ENCODE assay signal across 16 mouse cellular contexts in the genomic region with DNA sequence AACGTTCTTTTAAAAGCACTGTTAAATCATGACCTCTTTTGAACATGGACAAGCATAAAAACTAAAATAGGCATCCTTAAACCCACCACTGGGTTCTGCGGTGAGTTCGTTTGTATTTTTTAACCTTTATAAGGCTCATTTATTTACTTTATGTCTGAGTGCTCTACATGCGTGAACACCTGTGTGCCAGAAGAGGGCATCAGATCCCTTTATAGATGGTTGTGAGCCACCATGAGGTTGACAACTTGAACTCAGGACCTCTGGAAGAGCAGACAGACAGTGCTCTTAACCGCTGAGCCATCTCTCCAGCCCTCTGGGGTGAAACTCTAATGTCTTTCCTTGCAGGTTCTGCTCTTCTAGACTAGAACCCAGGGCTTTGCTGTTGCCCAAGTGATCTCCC. TPM values are rescaled to one million over a fixed set of nuclear protein-coding genes. Genes with fewer than 3 reads are reported as not detected.
DNase-seq lines count a peak whose midpoint lies in the region; ATAC-seq and TF ChIP-seq lines count a peak whose summit lies in the region.
"Had no signal": no experiment of that assay in that cellular context is flagged by ENCODE, and none has a peak within 500 bp of the region (broad histone marks: within the 10 kb centered on the region; RNA-seq: fewer than 3 reads in every experiment).

No protein-coding gene starts in this region.

- no peak overlapping the region for H3K9ac ChIP-seq in hindbrain, postnatal 0 days (replicated peaks; ENCODE audit: low read length)
- no peak overlapping the region for H3K9ac ChIP-seq in hindbrain, embryonic 12.5 days
- no peak overlapping the region for H3K9ac ChIP-seq in midbrain, postnatal 0 days (replicated peaks; ENCODE audit: low read length, poor library complexity, severe bottlenecking)
- H3K9ac ChIP-seq in midbrain, embryonic 11.5 days (ENCODE audit: low read length) = no peak overlapping the region
- H3K9ac ChIP-seq in kidney, embryonic 15.5 days = no peak overlapping the region
- H3K9ac ChIP-seq: embryonic facial prominence, embryonic 15.5 days had no signal

- 80% methylated on average over 5 of the region's 5 CpGs for WGBS in heart, embryonic 10.5 days
- 86% methylated on average over 5 of the region's 5 CpGs for WGBS in hindbrain, postnatal 0 days
- 87% methylated on average over 5 of the region's 5 CpGs for WGBS in hindbrain, embryonic 12.5 days
- WGBS in midbrain, postnatal 0 days = 89% methylated on average over 5 of the region's 5 CpGs
- 92% methylated on average over 5 of the region's 5 CpGs for WGBS in midbrain, embryonic 11.5 days
- WGBS in kidney, embryonic 15.5 days = 74% methylated on average over 5 of the region's 5 CpGs

- peaks cover 31% of the 10 kb centered on the region for H3K4me1 ChIP-seq in heart, embryonic 10.5 days
- 0 out of 2 replicates have a peak, but pooled peaks cover 6% of the 10 kb centered on the region for H3K4me1 ChIP-seq in hindbrain, postnatal 0 days (ENCODE audit: insufficient read depth, low read length)
- H3K4me1 ChIP-seq in hindbrain, embryonic 12.5 days = peaks cover 26% of the 10 kb centered on the region
- H3K4me1 ChIP-seq in midbrain, postnatal 0 days (ENCODE audit: insufficient read depth, low read length) = no peaks in the 10 kb centered on the region
- H3K4me1 ChIP-seq in midbrain, embryonic 11.5 days (ENCODE audit: control insufficient read depth, insufficient read depth, low read length) = peaks cover 8% of the 10 kb centered on the region; the same call in 1 of the 2 replicates
- peaks cover 28% of the 10 kb centered on the region for H3K4me1 ChIP-seq in kidney, embryonic 15.5 days

- TF ChIP-seq CTCF in hindbrain, postnatal 0 days (IDR thresholded peaks at IDR 0.05; ENCODE audit: low read depth) = peak; percentile 23; the same call in 1 of the 2 replicates
- peak; percentile 27; the same call in 1 of the 2 replicates for TF ChIP-seq CTCF in midbrain, postnatal 0 days (IDR thresholded peaks at IDR 0.05)

- intact Hi-C loops in heart, postnatal 36 days (cut with DNase I) = no loop called here

- no peak overlapping the region for H3K4me3 ChIP-seq in heart, embryonic 10.5 days
- no peak overlapping the region for H3K4me3 ChIP-seq in hindbrain, postnatal 0 days (ENCODE audit: low read length)
- H3K4me3 ChIP-seq in hindbrain, embryonic 12.5 days = no peak overlapping the region
- no peak overlapping the region for H3K4me3 ChIP-seq in midbrain, postnatal 0 days (ENCODE audit: low read depth, low read length)
- H3K4me3 ChIP-seq in midbrain, embryonic 11.5 days (ENCODE audit: low read depth, low read length) = no peak overlapping the region
- H3K4me3 ChIP-seq in kidney, embryonic 15.5 days (replicated peaks) = no peak overlapping the region
- H3K4me3 ChIP-seq: embryonic facial prominence, embryonic 15.5 days; forebrain, embryonic 13.5 days; limb, embryonic 13.5 days had no signal

- no peaks in the 10 kb centered on the region for H3K36me3 ChIP-seq in heart, embryonic 10.5 days
- H3K36me3 ChIP-seq in hindbrain, postnatal 0 days (ENCODE audit: insufficient read depth, low read length) = no peaks in the 10 kb centered on the region
- no peaks in the 10 kb centered on the region for H3K36me3 ChIP-seq in hindbrain, embryonic 12.5 days
- no peaks in the 10 kb centered on the region for H3K36me3 ChIP-seq in midbrain, postnatal 0 days (ENCODE audit: insufficient read depth, low read length)
- no peaks in the 10 kb centered on the region for H3K36me3 ChIP-seq in midbrain, embryonic 11.5 days (ENCODE audit: control insufficient read depth, insufficient read depth, low read length)
- H3K36me3 ChIP-seq in kidney, embryonic 15.5 days = no peaks in the 10 kb centered on the region
- H3K36me3 ChIP-seq: embryonic facial prominence, embryonic 15.5 days; limb, embryonic 13.5 days had no signal

- peak overlapping the region; percentile 84; the same call in 1 of the 2 replicates for H3K27ac ChIP-seq in heart, embryonic 10.5 days
- H3K27ac ChIP-seq in hindbrain, postnatal 0 days = no peak overlapping the region
- H3K27ac ChIP-seq in hindbrain, embryonic 12.5 days = no peak overlapping the region
- no peak overlapping the region for H3K27ac ChIP-seq in midbrain, postnatal 0 days (ENCODE audit: low read depth, low read length)
- no peak overlapping the region for H3K27ac ChIP-seq in midbrain, embryonic 11.5 days (ENCODE audit: low read depth, low read length)
- H3K27ac ChIP-seq in kidney, embryonic 15.5 days = no peak overlapping the region
- H3K27ac ChIP-seq: embryonic facial prominence, embryonic 15.5 days; forebrain, embryonic 13.5 days; limb, embryonic 13.5 days had no signal

- ATAC-seq in hindbrain, postnatal 0 days = no peak
- no peak for ATAC-seq in hindbrain, embryonic 12.5 days (ENCODE audit: low FRiP score)
- no peak for ATAC-seq in midbrain, postnatal 0 days (ENCODE audit: low FRiP score)
- no peak for ATAC-seq in midbrain, embryonic 11.5 days (ENCODE audit: low FRiP score)
- ATAC-seq in kidney, embryonic 15.5 days (replicated peaks; ENCODE audit: low FRiP score) = no peak
- ATAC-seq: forebrain, embryonic 13.5 days; intestine, embryonic 16.5 days; midbrain, embryonic 16.5 days had no signal

- H3K9me3 ChIP-seq in heart, embryonic 10.5 days = no peaks in the 10 kb centered on the region
- H3K9me3 ChIP-seq in hindbrain, postnatal 0 days (ENCODE audit: low read length) = no peaks in the 10 kb centered on the region
- no peaks in the 10 kb centered on the region for H3K9me3 ChIP-seq in hindbrain, embryonic 12.5 days (replicated peaks)
- H3K9me3 ChIP-seq in midbrain, postnatal 0 days (ENCODE audit: low read length) = no peaks in the 10 kb centered on the region
- H3K9me3 ChIP-seq in midbrain, embryonic 11.5 days (ENCODE audit: control insufficient read depth, low read length) = no peaks in the 10 kb centered on the region
- no peaks in the 10 kb centered on the region for H3K9me3 ChIP-seq in kidney, embryonic 15.5 days (replicated peaks)
- H3K9me3 ChIP-seq: embryonic facial prominence, embryonic 15.5 days; forebrain, embryonic 13.5 days; limb, embryonic 13.5 days had no signal

- H3K27me3 ChIP-seq in heart, embryonic 10.5 days (ENCODE audit: insufficient read depth, poor library complexity, severe bottlenecking) = peaks cover 4% of the 10 kb centered on the region; the same call in 1 of the 2 replicates
- H3K27me3 ChIP-seq in hindbrain, postnatal 0 days (ENCODE audit: insufficient read depth, low read length) = no peaks in the 10 kb centered on the region
- H3K27me3 ChIP-seq in hindbrain, embryonic 12.5 days = peaks cover 3% of the 10 kb centered on the region
- no peaks in the 10 kb centered on the region for H3K27me3 ChIP-seq in midbrain, postnatal 0 days (ENCODE audit: insufficient read depth, low read length)
- no peaks in the 10 kb centered on the region for H3K27me3 ChIP-seq in midbrain, embryonic 11.5 days (ENCODE audit: control insufficient read depth, insufficient read depth, low read length)
- no peaks in the 10 kb centered on the region for H3K27me3 ChIP-seq in kidney, embryonic 15.5 days
- H3K27me3 ChIP-seq: embryonic facial prominence, embryonic 15.5 days; forebrain, embryonic 13.5 days; limb, embryonic 13.5 days had no signal

- no peak for DNase-seq in heart, embryonic 10.5 days (ENCODE audit: low spot score)
- DNase-seq in heart, postnatal 36 days = no peak
- no peak for DNase-seq in hindbrain, postnatal 0 days (ENCODE audit: low spot score)
- DNase-seq in midbrain, postnatal 0 days (ENCODE audit: low spot score) = no peak
- no peak for DNase-seq in midbrain, embryonic 11.5 days (ENCODE audit: low spot score, missing footprints)
- DNase-seq in layer of hippocampus, adult 8-10 months (ENCODE audit: low spot score in 2 of 2) = no peak
- DNase-seq: adrenal gland, postnatal 10 days; cerebellum, adult 9-10 months; kidney, postnatal 4 days had no signal

- no peak overlapping the region for H3K4me2 ChIP-seq in hindbrain, postnatal 0 days (ENCODE audit: low read depth, low read length)
- H3K4me2 ChIP-seq in hindbrain, embryonic 12.5 days (replicated peaks) = no peak overlapping the region
- no peak overlapping the region for H3K4me2 ChIP-seq in midbrain, postnatal 0 days (ENCODE audit: low read depth, low read length, poor library complexity, severe bottlenecking)
- H3K4me2 ChIP-seq in midbrain, embryonic 11.5 days = no peak overlapping the region
- H3K4me2 ChIP-seq in kidney, embryonic 15.5 days = no peak overlapping the region
- H3K4me2 ChIP-seq: embryonic facial prominence, embryonic 15.5 days; forebrain, embryonic 13.5 days; limb, embryonic 13.5 days had no signal

RNA-seq across cellular contexts. Expression of a gene that starts 37.2 kb away (rescaled TPM):
- 122 and 199 TPM in 2 replicates for polyA plus RNA-seq in heart, embryonic 10.5 days (2016; fragmentation: Nextera tagmentation; extraction: Ambion mirVana)
- 10 to 100 TPM; 32.9 to 50.2 TPM for total RNA-seq in heart, postnatal 36 days (2021)
- 388 and 429 TPM in 2 replicates for total RNA-seq in hindbrain, postnatal 0 days (2014; rRNA removed)
- 248 and 258 TPM in 2 replicates for polyA plus RNA-seq in hindbrain, postnatal 0 days (2015; fragmentation: Nextera tagmentation; extraction: Ambion mirVana)
- 210 and 216 TPM in 2 replicates for polyA plus RNA-seq in hindbrain, embryonic 12.5 days (2016; fragmentation: Nextera tagmentation; extraction: Ambion mirVana)
- total RNA-seq in midbrain, postnatal 0 days (2014; rRNA removed) = 364 and 388 TPM in 2 replicates
- 241 and 251 TPM in 2 replicates for polyA plus RNA-seq in midbrain, postnatal 0 days (2015; fragmentation: Nextera tagmentation; extraction: Ambion mirVana)
- 135 and 154 TPM in 2 replicates for polyA plus RNA-seq in midbrain, embryonic 11.5 days (2014; fragmentation: Nextera tagmentation; extraction: Ambion mirVana)
- 275 and 297 TPM in 2 replicates for polyA plus RNA-seq in kidney, embryonic 15.5 days (2015; fragmentation: Nextera tagmentation; extraction: Ambion mirVana)
- 100 to 1,000 TPM; 171 to 205 (median 194) TPM for total RNA-seq in layer of hippocampus, adult 8-10 months (2022)

RNA-seq across cellular contexts. Expression of a gene that starts 40.7 kb away (rescaled TPM):
- 32.4 and 37.3 TPM in 2 replicates for polyA plus RNA-seq in heart, embryonic 10.5 days (2016; fragmentation: Nextera tagmentation; extraction: Ambion mirVana)
- 10 to 100 TPM; 10.5 to 14.3 TPM for total RNA-seq in heart, postnatal 36 days (2021)
- total RNA-seq in hindbrain, postnatal 0 days (2014; rRNA removed) = 26.2 and 26.8 TPM in 2 replicates
- polyA plus RNA-seq in hindbrain, postnatal 0 days (2015; fragmentation: Nextera tagmentation; extraction: Ambion mirVana) = 19.6 and 20.4 TPM in 2 replicates
- polyA plus RNA-seq in hindbrain, embryonic 12.5 days (2016; fragmentation: Nextera tagmentation; extraction: Ambion mirVana) = 42.3 and 44.2 TPM in 2 replicates
- 17.0 and 19.1 TPM in 2 replicates for total RNA-seq in midbrain, postnatal 0 days (2014; rRNA removed)
- polyA plus RNA-seq in midbrain, postnatal 0 days (2015; fragmentation: Nextera tagmentation; extraction: Ambion mirVana) = 12.1 and 13.2 TPM in 2 replicates
- 17.6 and 20.1 TPM in 2 replicates for polyA plus RNA-seq in midbrain, embryonic 11.5 days (2014; fragmentation: Nextera tagmentation; extraction: Ambion mirVana)
- 47.5 and 50.6 TPM in 2 replicates for polyA plus RNA-seq in kidney, embryonic 15.5 days (2015; fragmentation: Nextera tagmentation; extraction: Ambion mirVana)
- 10 to 100 TPM; 31.3 to 44.6 (median 34.3) TPM for total RNA-seq in layer of hippocampus, adult 8-10 months (2022)
